Mouse (Mus musculus) liver, embryonic 14.5 days (tissue): ENCODE data around the gene Serp1. TPM values are rescaled to one million over a fixed set of nuclear protein-coding genes. Genes with fewer than 3 reads are reported as not detected.

Experiments used
- ATAC-seq: fragments of 200-750 bp; cut with Nextera tagmentation; 2 replicates; pipeline ENCODE4 v1.8.0; 2017; ENCODE audit warnings: moderate number of reproducible peaks, mild to moderate bottlenecking, moderate library complexity; ENCODE audit not compliant: insufficient read depth
- DNase-seq, 3 experiments: peaks; one replicate each; pipeline ENCODE4 v3.0.0-alpha.2; 2012 to 2013; ENCODE audit warnings: low read depth in 3 of 3, low spot score in 3 of 3
- H3K27ac ChIP-seq: fragments of 300-500 bp; sonication (generic); 2 replicates; pipeline ENCODE4 v1.5.1; 2014; ENCODE audit warnings: moderate library complexity, mild to moderate bottlenecking, control low read depth, inconsistent platforms
- H3K27me3 ChIP-seq: fragments of 300-500 bp; sonication (generic); 2 replicates; pipeline ENCODE4 v1.6.1; 2014; ENCODE audit warnings: mild to moderate bottlenecking, low read length, moderate library complexity; ENCODE audit not compliant: control insufficient read depth, insufficient read depth
- H3K36me3 ChIP-seq: fragments of 300-500 bp; sonication (generic); replicated peaks from 2 replicates; pipeline ENCODE4 v1.6.1; 2014; ENCODE audit warnings: low read depth; ENCODE audit not compliant: control insufficient read depth, insufficient read depth
- H3K4me1 ChIP-seq, 2 experiments: fragments of 200-500 bp in 1 of 2; fragments of 300-500 bp in 1 of 2; sonication (generic) in 1 of 2; replicated peaks; 2 replicates each; pipeline ENCODE4 v1.6.1; 2012 to 2014; ENCODE audit warnings: antibody characterized with exemption in 1 of 2, inconsistent platforms in 1 of 2, low read length in 1 of 2; ENCODE audit not compliant: control insufficient read depth in 2 of 2, insufficient read depth in 2 of 2
- H3K4me2 ChIP-seq: fragments of 300-500 bp; sonication (generic); 2 replicates; pipeline ENCODE4 v1.6.1; 2014; ENCODE audit warnings: low read depth, mild to moderate bottlenecking, control low read depth, moderate library complexity
- H3K4me3 ChIP-seq, 2 experiments: fragments of 200-500 bp in 1 of 2; fragments of 300-500 bp in 1 of 2; sonication (generic) in 1 of 2; 2 replicates each; pipeline ENCODE4 v1.5.1; 2012 to 2014; ENCODE audit warnings: low read depth in 2 of 2, low read length in 2 of 2, mild to moderate bottlenecking in 2 of 2, control low read depth in 1 of 2, inconsistent platforms in 1 of 2, moderate library complexity in 1 of 2; ENCODE audit not compliant: insufficient read depth in 1 of 2
- H3K9ac ChIP-seq: fragments of 300-500 bp; sonication (generic); replicated peaks from 2 replicates; pipeline ENCODE4 v1.6.1; 2014; ENCODE audit warnings: mild to moderate bottlenecking, control low read depth, moderate library complexity
- H3K9me3 ChIP-seq: fragments of 300-500 bp; sonication (generic); 2 replicates; pipeline ENCODE4 v1.6.1; 2016; ENCODE audit warnings: low read length, mixed read lengths; ENCODE audit not compliant: control insufficient read depth
- CTCF ChIP-seq: IDR thresholded peaks from 2 replicates; pipeline ENCODE4 v1.5.1; 2016; ENCODE audit warnings: antibody characterized with exemption, low read depth, control low read depth
- EP300 ChIP-seq: IDR thresholded peaks from 2 replicates; pipeline ENCODE4 v1.6.1; 2016; ENCODE audit warnings: antibody characterized with exemption, low read depth
- WGBS: fragments of 180-500 bp; shearing (Covaris S2); extraction: QIAGEN DNeasy Blood & Tissue Kit; methylation state at CpG from one replicate; pipeline ENCODE4 v1.1.7; 2014; ENCODE audit not compliant: insufficient replicate concordance; 5-methylcytosine and 5-hydroxymethylcytosine counted together
- polyA plus RNA-seq, 2 experiments: library from polyadenylated mRNA; depleted of rRNA in 1 of 2; stranded (reverse) in 1 of 2; unstranded in 1 of 2; fragments of >200 nt; fragmentation: Nextera tagmentation in 1 of 2; extraction: Ambion mirVana in 1 of 2; gene quantifications; 2 replicates each; pipeline versions ENCODE4 v1.2.1 to v1.2.3; 2012 to 2014

The Serp1 gene
- polyA plus RNA-seq, 2 experiments: 27.6 to 96.1 TPM

DNA sequence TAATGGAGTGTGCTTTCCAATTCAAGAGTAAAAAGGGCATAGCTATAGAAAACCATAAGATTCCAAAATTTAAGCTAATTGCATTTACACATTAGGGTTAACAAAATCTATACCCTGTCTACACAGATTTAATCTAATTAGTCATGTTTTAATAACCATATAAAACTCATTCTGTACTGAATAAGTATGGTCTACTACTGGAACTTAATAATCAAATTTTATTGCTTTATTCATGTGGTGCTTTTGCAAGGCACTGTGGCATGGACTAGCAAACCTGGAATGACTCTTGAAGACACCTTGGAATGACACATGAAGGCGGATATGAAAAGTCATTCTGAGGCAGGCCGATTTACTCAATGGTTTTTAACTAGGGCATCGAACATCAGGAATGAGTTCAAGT is 2.3 kb downstream of the Serp1 start:
- H3K4me2 ChIP-seq: peak overlapping the region; percentile 92; the same call in 1 of the 2 replicates
- H3K27me3 ChIP-seq: no peaks in the 10 kb centered on the region
- peaks cover 13% of the 10 kb centered on the region in 2 experiments for H3K4me1 ChIP-seq
- ATAC-seq: no peak
- no peak for TF ChIP-seq CTCF
- TF ChIP-seq EP300: no peak
- DNase-seq: no peak
- H3K9ac ChIP-seq: no peak overlapping the region
- 88% methylated on average over 3 of the region's 3 CpGs for WGBS
- peaks cover 14% of the 10 kb centered on the region for H3K36me3 ChIP-seq
- no peak overlapping the region for H3K27ac ChIP-seq
- no peak overlapping the region; a peak in 1 of 4 replicates for H3K4me3 ChIP-seq
- no peaks in the 10 kb centered on the region for H3K9me3 ChIP-seq

DNA sequence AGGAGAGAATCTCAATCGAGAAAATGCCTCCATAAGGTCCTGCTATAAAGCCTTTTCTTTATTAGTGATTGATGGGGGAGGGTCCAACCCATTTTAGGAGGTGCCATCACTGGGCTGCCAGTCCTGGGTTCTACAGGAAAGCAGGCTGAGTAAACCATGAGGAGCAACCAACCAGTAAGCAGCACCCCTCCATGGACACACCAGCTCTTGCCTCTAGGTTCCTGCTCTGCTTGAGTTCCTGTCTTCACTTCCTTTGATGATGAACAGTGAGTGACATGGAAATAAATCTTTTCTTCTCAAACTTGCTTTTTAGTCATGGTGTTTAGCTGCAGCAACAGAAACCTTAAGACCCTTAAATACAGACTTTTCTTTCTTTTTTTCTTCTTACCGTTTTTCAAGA is 4.3 kb downstream of the Serp1 start:
- ATAC-seq (no peak), DNase-seq (no peak)
- no peak for TF ChIP-seq CTCF
- TF ChIP-seq EP300: no peak
- WGBS: 70% methylated on average over 2 of the region's 2 CpGs
- Histone ChIP-seq H3K36me3 (peaks cover 14% of the 10 kb centered on the region), H3K4me3 (no peak overlapping the region), H3K9ac (no peak overlapping the region), H3K27ac (no peak overlapping the region), H3K4me1 (peaks cover 6 to 9% of the 10 kb centered on the region in 2 experiments), H3K9me3 (no peaks in the 10 kb centered on the region), H3K27me3 (no peaks in the 10 kb centered on the region), H3K4me2 (no peak overlapping the region)

GRCm38 (mm10) chr3:58520286-58520685 is 5.4 kb downstream of the Serp1 start:
- Histone ChIP-seq H3K9ac (no peak overlapping the region), H3K9me3 (no peaks in the 10 kb centered on the region), H3K4me3 (no peak overlapping the region), H3K4me2 (no peak overlapping the region), H3K36me3 (peaks cover 14% of the 10 kb centered on the region), H3K27ac (no peak overlapping the region), H3K4me1 (peaks cover 6 to 9% of the 10 kb centered on the region in 2 experiments), H3K27me3 (no peaks in the 10 kb centered on the region)
- TF ChIP-seq EP300 (no peak), CTCF (no peak)
- 61% methylated on average over 6 of the region's 6 CpGs for WGBS
- DNase-seq (no peak), ATAC-seq (no peak)

DNA sequence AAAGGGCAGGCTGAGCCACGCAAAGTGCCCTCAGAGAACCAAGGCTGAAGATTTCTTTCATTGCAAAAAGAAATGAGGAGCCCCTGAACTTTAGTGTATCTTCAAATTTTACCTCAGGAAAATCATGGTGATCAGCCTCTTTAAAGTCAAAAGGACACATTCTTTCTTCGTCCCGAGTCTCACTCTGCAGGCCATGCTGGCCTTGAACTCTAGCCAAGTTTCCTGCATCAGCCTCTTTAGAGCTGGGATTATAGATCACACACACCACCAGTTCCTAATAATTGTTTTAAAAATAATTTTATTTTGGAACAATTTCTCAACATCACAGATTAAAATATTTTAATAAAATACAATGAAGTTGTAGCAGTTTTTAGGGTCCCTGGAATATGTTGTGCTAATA is 6.2 kb downstream of the Serp1 start:
- no peak for ATAC-seq
- H3K36me3 ChIP-seq: peaks cover 14% of the 10 kb centered on the region
- no peak overlapping the region for H3K4me3 ChIP-seq
- no peak overlapping the region for H3K4me2 ChIP-seq
- TF ChIP-seq EP300 (no peak), CTCF (no peak)
- H3K27ac ChIP-seq: no peak overlapping the region
- no peaks in the 10 kb centered on the region for H3K9me3 ChIP-seq
- H3K27me3 ChIP-seq: no peaks in the 10 kb centered on the region
- H3K9ac ChIP-seq: no peak overlapping the region
- peaks cover 3 to 9% of the 10 kb centered on the region in 2 experiments for H3K4me1 ChIP-seq
- no peak for DNase-seq
- WGBS: 63% methylated on average over 3 of the region's 3 CpGs

DNA sequence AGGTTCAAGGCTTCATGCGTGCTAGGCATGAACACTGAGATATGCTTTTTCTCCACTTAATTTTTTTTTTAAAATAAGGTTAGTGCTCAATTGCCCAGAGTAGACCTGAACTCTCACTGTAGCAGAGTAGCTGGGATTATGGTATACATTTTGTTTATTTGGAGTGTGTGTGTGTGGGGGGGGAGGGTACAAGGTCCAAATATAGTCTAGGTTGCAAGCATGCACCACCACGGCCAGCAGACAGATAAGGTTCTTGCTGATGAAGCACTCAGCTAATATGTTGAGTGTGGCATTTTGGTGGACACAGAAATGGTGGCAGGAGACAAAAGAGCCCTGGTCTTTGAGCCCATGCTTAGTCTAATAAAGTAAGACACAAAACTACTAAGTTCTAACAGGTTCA is 6.7 kb downstream of the Serp1 start:
- 45% methylated on average over 2 of the region's 2 CpGs for WGBS
- Histone ChIP-seq H3K9me3 (no peaks in the 10 kb centered on the region), H3K27me3 (no peaks in the 10 kb centered on the region), H3K9ac (no peak overlapping the region), H3K4me1 (peaks cover 0 to 7% of the 10 kb centered on the region in 2 experiments; a peak in 2 of 4 replicates), H3K4me3 (no peak overlapping the region), H3K4me2 (no peak overlapping the region), H3K27ac (no peak overlapping the region), H3K36me3 (peaks cover 14% of the 10 kb centered on the region)
- TF ChIP-seq EP300 (no peak), CTCF (no peak)
- DNase-seq (no peak), ATAC-seq (no peak; the same call in 1 of the 2 replicates)
